Mouse (Mus musculus) brain, embryonic 14.5 days (tissue): ENCODE measurements at regions not wholly inside any gene's neighbourhood (a gene's known extent, or its start where the extent isn't known, plus 50 kb on each side); places are given as distances from the start of the nearest gene placed in this dataset.

ENCODE experiments used
- CTCF ChIP-seq: fragments of 200-500 bp; IDR thresholded peaks from 2 replicates; pipeline ENCODE4 v1.5.1; 2012; ENCODE audit warnings: inconsistent platforms, mild to moderate bottlenecking, moderate library complexity, borderline replicate concordance; ENCODE audit not compliant: insufficient read depth, insufficient read length; ENCODE audit errors: extremely low read depth
- POLR2A ChIP-seq: fragments of 200-500 bp; IDR thresholded peaks from 2 replicates; pipeline ENCODE4 v1.6.1; 2012; ENCODE audit warnings: mild to moderate bottlenecking, inconsistent platforms, borderline replicate concordance; ENCODE audit not compliant: poor library complexity, insufficient read depth, insufficient read length, severe bottlenecking; ENCODE audit errors: extremely low read depth

DNA sequence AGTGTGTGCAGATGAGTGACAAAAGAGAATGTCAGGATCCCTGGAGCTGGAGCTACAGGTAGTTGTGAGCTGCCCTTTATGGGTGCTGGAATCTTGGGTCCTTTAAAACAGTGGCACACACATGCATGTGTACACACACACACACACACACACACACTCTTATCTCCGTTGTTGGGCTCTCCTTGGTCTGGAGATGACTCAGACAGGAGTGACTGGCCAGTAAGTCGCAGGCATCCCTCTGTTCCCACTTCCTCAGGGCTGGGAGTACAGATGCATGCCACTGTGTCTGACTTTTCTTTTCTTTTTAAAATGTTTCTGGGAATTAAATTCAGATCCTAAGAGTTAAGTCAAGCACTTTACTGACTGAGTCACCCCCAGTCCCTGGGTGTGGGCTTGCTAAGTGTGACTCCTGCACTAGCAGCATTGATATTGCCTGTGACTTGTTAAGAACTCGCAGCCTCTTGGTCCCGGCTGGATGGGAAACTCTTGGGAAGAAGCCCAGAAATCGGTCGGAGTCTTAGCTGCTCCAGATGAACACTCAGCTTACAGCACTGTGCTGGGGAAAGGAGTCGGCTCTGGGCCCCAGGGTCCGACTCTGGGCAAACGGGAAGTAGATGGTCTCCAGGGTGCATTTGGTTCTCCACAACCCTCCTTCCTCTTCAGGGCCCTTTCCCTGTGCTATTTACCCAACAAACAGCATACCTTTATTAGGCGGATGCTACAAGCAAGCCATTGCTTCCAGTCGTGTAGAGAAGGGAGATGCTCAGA lies 233.0 kb upstream of the Cxcr4 start:
- TF ChIP-seq POLR2A (no peak), CTCF (no peak)
